Mouse (Mus musculus): ENCODE data around the gene Maml3.

Gene Maml3

DNA sequence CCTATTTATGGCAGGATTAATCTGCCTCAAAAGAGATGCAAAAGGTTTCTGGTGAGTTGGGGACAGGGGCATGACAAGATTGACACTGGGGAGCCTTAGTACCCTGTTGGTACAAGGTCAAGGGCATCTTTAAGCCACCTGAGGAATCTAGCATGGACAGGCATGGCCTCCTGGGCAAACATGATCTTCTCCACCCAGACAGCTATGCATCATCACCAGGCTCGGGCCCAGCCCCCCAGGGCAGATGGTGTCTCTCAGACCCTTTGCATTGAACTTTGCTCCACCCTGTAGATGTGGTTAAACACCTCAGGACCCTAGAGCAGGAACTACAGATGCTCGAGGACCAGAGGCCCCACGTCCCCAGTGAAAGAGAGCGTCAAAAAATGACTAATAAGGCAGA is 444.8 kb downstream of the Maml3 start, which contains the start of gene Mgst2:
Gene Mgst2 (plus strand): TSS at position 301 of the 400 bp plus-strand sequence.
- no peak for DNase-seq (ENCODE audit: low spot score)

DNA sequence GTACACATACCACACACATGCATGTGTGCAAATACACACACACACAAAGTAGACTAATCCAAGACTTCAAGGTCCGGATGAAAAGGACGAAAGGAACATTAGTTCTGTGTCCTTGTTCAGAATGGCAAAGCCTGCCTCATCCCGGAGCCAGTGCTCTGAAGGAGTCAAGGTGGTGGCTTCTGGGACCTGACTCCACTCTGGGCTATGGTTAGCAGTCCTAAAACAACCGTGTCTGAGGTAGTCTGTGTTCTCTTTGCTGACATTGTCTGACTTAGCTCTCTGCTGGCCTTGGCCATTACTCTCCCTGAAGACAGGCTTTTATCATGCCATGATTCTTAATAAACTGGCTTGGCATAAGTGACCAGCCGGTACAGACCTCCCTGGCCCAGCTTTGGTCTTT is 445.5 kb downstream of the Maml3 start:
- no peak for DNase-seq (ENCODE audit: low spot score)

DNA sequence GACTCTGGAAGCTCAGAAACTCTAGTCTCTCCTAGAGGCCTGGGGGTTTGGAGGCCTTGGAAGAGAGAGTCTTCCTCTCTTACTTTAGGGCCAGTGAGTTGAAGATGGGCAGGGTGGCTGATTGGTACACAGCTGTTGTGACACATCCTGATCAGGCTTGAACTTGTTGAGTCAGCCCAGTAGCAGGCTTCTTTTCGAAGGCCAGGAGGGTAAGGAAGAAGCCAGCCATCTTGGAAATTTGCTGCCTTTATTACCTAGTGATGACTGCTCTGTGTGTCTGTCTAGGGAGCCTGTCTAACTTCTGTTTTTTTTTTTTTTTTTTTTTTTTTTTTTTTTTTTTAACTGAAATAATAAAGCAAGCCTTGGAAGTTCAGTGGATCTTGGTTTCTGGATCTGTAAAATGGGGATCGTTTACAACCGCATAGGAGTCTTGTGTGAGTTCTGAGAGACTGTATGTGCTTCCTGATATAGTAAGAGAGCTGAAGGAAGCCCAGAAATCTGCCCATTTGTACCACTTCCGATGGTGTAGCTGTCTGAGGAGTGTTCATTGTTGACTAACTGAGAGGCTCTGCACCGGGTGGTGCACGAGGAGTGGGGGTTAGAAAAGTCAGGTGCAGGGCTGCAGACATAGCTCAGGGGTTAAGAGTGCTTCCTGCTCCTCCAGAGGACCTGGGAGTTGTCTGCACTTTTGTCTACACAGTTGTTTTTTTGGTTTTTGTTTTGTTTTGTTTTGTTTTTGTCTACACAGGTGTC is 450.4 kb downstream of the Maml3 start:
- no peak for DNase-seq (ENCODE audit: low spot score)

DNA sequence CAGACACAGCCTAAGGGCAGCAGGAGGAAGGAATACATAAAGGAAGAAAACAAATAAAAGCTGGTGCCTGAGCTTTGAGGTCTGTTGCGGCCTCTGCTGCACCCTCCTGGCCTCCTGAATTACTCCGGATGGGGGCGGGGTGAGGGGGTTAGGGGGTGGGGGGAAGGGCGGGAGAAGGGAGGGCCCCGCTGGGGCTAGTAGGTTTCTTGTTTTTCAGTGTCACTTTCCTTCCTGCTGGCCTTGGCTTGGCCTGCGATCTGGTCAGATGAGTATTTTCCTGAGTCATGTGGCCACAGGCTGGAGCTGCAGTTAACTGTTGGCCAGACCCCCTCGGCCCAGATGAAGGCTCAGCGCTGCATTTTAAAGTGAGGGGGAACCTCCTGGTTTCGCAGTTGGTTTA is 452.2 kb downstream of the Maml3 start:
- DNase-seq (ENCODE audit: low spot score) = no peak

DNA sequence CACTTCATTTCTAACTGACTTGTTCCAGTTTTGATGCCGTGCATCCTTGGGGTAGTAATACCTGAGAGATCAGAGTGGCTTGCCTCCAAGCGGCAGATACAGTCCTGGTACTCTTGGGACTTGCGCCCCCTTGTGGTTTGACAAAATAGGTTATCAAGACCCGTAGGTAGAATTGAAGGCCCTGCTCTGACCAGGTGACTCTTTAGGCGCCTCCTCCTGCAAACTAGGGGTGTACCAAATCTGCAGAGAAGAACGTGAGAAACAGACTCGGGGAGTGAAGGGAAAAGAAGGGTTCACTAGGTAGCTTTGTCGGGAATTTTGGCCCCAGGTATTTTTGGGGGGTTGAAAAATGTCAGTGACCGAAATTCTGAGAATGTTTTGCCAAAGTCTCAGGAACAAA is 452.6 kb downstream of the Maml3 start:
- peak; percentile 51 for DNase-seq (ENCODE audit: low spot score)

DNA sequence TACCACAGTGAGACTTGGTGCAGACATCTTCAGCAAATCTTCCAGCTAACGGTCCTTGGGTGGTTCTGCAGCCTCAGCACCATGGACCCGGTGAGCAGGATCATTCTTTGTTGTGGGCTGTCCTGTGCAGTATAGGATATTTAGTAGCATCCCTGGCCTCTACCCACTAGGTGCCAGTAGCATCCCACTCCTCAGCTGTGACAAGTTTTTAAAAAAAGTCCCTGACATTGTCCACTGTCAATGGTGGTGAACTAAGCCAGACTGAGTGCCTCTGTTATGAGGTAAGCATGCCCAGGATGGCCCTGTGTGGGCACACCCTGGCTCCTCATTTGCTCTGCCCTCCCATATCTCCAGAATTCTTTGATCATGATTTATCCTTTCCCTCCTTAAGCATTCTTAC is 453.7 kb downstream of the Maml3 start:
- peak; percentile 54 for DNase-seq (ENCODE audit: low spot score)

DNA sequence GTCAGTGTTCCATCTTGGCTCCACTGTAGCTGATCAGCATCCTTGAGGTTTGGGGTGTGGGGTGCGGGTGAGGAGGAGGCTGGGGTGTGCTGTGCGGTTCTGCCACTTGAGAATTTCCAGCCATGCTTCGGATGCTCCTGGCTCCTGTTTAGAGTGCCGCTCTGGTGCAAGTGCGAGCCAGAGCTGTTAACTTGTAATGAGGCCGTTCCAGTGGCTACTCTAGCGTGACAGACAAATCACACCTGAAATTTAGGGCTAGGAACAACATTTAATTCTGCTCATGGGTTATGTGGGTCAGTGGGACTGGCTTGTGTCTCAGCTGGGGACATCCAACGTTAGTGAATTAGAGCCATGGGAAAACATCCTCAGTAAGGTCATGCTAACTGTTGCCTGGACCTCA is 454.9 kb downstream of the Maml3 start:
- no peak for DNase-seq (ENCODE audit: low spot score)

DNA sequence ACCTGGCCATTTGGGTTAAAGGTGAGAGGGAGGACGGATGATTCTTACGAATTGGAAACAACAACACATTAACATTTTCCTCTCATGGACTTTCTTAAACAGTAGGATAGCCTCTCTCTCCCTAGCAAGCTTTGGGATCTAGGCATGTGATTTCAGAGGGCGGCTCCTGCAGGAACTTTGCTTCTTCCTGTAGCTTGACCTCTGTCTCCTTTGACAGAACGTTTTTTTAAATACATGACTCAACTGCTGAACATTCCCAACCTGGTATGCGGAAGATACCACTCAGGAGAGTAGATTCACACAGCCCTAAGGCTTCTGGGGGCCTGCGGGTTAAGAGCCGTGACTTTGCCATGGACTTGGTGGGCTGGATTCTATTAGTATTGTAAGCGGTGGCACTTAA is 455.4 kb downstream of the Maml3 start:
- DNase-seq (ENCODE audit: low spot score) = no peak

DNA sequence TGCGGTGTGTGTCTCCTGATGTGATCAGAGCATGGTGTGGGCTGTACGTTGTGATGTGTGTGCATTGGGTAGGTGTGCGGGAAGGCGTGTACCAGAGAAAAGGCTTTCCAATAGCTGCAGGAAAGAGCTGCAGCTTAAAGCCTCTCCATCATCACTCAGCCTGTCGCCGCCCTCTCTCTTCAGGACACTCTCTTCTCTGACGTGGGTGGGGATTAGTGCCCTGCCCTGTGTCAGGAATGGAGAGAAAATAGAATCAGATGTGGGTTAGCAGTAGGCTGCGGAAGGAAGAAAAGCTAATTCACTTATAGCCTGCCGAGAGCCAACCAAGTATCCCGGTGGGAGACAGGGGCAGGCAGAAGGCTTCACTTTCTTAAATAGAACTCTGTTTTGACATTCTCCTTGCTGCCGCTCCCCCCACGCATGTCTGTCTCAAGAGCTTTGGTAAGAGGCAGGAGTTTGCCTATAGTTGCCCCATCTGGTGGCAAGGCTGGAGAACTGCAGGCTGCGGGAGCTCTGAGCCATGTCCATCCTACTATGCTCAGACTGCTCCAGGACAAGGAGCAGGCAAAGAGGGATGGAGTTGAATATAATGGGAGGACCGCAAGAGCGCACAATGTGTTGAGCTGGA is 456.7 kb downstream of the Maml3 start:
- DNase-seq (ENCODE audit: low spot score) = peak; percentile 74

DNA sequence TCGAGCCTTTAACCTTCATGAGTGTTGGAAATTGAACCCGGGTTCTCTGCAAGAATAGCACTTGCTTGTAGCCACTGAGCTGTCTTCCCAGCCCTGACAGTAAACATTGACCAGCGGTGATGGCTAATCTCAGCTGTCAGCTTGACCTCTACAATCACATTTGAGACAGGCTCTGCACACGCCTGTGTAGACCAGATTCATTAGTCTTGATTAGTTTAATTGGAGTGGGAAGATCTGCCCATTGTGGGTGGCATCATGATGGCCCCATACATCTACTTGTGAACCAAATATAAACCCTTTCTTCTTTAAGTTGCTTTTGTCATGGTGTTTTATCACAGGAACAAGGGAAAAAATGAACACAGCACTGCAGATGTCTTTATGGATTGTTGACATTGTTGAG is 457.5 kb downstream of the Maml3 start:
- no peak for DNase-seq (ENCODE audit: low spot score)

DNA sequence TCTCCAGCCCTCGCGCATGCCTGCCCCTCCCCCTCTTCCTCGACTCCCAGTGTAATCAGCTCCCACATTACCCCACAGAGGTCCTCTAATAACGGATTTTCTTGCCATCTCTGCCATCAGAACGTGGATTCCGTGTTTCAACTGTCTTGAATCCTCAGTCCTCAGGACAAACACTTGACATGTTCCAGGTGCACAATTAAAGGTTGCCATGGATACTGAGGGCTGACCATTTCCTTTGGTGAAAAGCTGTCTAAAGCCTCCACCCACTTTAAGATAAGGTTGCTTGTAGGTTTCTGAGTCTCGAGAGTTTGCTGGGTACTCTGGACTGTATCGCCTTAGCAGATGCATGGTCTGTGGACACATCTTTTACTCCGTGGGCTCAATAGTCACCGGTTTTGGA is 458.6 kb downstream of the Maml3 start:
- DNase-seq (ENCODE audit: low spot score) = no peak

DNA sequence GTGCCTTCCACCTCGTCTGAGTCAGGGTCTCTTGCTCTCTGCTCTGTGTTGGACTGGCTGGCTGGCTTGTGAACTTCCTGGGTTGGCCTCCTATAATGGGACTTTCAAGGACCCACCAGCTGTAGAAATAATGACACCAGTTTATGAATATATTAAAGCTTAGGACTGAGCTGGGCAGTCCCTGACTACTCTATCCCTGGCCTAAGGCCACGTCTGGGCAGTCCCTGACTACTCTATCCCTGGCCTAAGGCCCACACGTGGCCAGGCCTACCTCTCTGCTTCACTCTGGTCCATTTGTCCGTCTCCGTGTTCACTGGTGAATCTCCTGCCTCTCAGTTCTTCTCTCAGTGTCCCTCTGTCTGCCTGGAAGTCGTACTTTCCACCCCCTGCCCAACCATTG is 459.4 kb downstream of the Maml3 start:
- no peak for DNase-seq (ENCODE audit: low spot score)

DNA sequence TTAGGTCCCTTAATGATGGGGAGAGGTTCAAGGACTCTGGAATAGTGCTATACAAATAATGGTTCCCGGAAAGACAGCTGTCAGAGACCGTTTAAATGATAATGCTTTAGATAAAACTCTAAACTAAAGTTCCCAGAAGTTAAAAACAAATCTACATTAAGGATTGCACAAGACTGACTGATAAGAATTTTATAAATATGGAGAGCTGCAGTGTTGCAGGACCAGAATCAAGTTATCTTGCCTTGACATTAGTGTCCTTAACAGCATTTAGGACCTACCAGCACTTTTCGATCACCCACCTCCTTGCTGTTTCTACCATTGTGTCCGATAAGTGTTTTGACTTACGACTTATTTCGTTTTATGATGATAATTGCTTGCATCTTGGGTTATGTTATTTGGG is 466.6 kb downstream of the Maml3 start:
- DNase-seq (ENCODE audit: low spot score) = no peak

DNA sequence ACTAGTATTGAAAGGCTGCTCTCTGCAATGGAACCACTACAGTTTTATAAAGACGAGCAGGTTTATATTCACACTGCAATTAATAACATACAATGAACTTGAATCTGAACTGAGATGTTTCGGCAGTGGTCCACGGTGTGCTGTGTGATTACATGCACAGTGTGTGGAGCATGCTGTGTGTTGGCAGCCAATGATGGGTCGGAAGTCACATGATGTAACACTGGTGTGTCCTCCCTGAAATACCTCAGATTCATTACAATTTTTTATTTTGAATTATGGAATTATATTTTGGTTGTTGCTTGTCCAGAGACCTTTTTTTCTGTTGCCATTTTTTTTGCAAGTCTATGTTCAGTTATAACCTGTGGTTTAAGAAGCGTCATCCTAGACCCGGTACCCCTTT is 467.6 kb downstream of the Maml3 start:
- DNase-seq (ENCODE audit: low spot score) = no peak

DNA sequence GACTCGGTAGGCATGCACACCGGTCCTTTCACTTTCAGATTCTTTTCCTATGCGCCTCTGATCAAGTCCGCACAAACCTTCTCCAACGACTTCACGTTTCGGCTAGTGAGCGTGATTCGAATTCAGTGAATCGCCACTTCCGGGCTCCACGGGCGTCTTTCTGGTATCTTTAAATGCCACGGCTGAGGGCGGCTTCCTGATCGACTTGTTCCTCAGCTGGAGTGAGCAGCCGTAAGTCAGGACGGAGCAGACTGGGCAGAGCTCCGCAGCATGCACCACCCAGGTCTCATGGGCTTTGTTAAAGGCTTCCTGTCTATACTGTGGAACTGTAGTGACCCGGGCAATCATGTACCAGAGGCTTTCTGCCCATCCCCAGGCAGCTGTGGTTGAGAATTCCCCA is 468.2 kb downstream of the Maml3 start:
- DNase-seq (ENCODE audit: low spot score) = no peak

DNA sequence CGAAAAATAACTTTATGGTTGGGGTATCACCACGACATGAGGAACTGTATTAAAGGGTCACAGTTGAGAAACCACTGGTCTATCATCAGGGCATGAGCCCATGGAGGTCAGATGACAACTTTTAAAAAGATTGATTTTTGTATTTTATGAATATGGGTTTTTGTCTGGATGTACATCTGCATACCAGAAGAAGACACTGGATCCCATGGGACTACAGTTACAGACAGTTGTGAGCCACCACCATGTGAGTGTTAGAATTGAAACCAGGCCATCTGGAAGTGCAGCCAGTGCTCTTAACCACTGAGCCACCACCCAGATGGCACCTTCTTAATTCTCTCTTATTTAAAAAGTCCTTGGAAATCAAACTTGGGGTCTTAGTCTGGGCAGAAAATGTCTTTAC is 468.9 kb downstream of the Maml3 start:
- no peak for DNase-seq (ENCODE audit: low spot score)
